Mouse (Mus musculus): Measurements from ENCODE around the gene Utrn.

The Utrn gene

DNA sequence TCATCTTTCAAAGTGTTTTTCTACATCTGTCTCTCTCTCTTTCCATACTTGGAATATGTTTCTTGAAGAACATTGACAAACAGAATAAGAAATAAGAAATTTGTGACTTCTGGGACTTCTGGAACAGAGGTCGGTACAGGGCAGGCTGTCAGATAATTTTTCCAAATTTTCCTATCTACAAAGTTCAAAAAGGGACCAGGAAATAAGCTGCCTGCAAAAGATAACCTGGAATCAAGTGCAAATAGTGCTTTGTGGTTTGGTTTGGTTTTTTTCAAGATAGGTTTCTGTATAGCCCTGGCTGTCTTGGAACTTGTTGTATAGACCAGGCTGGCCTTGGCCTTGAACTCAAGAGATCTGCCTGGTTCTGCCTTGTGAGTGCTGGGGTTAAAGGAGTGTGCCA, 490.0 kb downstream of the Utrn start:
- no peak for DNase-seq

DNA sequence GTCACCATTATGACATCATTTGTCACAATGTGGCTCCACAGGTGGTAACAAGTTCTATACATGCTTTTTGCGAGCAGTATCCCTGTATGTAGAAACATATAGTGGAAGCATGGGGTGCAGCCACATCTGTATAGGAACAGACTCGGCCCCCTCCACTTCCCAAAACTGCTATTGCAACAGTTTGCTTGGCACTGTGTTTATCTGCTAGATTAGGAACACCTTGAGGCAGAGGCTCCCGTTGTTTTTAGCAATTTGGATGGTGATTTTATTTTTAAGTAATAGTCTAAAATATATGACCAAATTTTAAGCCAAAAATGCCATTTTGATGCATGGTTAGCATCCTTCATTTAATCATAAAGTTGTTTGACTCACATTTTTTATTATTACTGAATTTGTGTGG, 491.4 kb downstream of the Utrn start:
- no peak for DNase-seq

DNA sequence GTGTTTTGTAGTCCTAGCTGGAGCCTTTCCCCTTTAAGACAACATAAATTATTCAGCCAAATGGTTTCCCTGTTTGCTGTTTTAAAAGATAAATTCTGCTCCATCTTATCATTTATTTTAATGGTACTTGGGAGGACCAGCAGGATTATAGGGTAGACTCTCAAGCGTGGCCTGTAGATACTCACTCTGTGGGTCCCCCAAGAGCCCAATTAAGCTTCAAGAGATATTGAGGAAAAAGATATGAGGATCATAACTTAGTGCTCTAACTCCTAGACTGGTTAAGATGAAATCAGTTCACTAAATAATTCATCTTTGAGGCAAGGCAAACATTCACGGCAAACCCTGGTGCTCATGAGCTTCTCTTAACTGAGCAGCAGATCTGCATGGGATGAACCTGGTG, 493.1 kb downstream of the Utrn start:
- DNase-seq = no peak

DNA sequence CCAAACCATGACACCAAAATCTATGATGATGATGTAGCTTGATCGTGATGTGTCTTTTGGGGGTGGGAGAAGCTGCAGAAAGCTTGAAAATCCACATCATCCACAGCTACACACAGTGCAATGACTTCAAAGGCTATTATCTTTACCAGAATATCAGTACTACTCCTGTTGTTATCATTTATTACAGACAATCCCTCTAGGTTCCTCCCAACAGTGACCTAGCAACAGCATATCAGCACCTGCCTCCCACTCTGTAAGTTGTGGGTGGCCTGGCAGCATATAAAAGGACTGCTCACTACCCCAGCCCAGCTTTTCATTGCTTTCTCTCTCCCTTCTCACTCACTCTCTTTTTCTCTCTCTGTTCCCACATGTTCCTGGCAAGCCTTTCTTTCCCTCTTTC, 494.4 kb downstream of the Utrn start:
- no peak for DNase-seq

DNA sequence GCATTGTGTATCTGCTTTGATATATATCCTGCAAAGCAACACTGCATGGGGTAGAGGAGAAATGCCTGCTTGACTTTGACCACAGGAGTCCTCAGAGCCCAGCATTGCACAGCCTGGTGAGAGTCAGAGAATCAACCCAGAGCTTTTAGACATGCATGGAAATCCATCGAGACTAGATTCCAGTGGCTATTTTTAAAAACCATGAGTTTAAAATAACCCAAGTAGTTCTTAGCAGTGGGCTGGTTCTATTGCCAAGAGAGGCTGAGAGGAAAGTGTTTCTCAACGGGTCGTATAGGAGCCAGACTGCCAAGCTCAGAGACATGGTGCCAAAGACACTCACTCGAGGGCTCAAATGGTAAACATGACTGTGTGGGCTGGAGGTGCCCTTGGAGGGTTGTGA, 514.6 kb downstream of the Utrn start:
- no peak for DNase-seq

DNA sequence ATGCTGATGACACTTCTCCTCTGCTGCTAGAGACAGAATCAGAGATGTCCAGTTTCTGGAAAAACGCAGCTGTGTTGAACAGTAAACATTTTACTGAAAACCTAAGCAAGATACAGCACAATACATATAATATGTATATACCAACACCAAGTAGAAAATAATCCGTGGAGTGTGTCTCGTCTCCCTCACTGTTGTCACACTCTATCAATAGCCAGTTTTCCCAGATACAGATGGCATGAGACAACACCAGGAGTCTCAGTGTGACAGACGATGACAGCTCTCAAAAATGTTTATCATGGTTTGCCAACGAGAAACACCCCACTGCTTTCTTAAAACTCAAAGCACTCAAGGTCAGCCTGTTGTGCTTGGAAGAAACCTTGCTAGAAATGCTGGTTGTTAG, 515.1 kb downstream of the Utrn start:
- no peak for DNase-seq

DNA sequence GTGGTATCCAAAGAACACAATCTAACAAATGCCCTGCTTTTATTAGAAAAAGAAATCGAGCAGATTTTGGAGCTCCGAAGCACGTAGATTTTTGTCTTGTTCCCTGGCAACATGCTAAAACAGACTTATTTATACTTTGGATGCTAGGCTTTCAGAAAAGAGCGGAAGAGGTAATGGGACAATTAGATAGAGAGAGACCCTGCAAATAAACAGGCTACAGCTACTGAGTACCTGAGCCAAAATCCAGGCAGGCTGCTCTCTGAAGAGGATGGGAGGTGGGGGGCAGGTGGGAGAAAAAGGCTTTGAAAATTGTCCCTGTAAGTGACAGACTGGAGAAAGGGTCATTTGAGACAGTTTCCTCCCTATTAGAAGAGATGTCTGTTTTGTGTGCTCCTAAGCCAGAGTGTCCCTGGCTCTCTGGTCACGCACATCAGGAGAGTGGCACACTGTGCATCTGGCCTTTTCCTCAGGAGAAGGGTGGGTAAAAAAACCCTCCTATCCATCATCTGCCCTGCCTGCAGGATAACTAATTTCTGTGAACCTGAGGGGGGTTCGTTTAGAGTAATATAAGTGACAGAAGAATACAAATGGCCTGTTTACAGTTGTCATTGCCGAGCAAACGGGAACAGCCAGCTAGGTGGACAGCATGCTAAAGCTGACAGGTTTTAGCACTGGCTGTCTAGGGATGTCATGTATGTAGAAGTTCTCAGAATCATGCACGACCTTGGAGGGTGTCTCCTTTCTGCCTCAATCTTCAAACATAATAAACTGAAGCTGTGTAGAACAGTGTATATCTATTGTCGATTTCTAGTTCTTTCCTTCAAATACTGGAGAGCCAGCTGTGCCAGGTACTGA, 529.2 kb downstream of the Utrn start:
- DNase-seq = no peak

DNA sequence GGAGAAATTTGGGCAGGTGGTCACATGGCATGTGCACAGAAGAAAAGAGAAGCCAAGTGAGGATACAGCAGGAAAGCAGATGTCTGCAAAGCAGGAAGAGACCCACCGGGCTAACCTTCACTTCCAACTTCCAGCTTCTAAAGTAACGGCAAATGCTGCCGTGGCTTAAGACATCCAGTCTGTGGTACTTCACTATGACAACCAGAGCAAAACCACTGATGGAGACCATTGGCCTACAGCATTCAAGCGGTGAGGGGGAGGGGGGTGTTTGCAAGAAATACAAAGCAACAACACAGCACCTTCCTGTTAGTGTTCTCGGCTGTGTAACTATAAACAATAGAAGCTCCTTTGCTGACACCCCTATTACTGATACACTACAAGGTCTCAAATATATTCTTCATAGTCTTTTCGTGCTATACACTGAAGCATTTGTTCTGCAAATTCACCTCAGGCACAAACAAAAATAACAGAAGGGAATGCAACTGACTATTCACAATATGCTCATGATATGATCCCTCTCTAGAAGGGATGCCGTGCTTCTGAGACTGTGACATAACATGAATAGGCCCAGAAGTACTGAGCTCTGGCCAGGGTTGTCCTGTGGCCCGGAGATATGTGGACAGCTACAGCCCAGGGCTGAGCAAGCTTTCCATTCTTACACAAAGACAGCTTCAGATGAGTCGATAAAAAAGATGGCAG, 530.0 kb downstream of the Utrn start:
- no peak for DNase-seq
